Mouse (Mus musculus) cerebellum, adult (tissue): ENCODE measurements around the gene Mtmr3.

Experiments
- ATAC-seq: cut with Nextera tagmentation; 2 replicates; pipeline ENCODE4 v1.9.2; 2017; ENCODE audit warnings: mild to moderate bottlenecking, moderate library complexity, mixed read lengths; ENCODE audit not compliant: insufficient number of reproducible peaks, low FRiP score, low TSS enrichment

Gene Mtmr3

GRCm38 (mm10) chr11:4471734-4472133 lies 122.9 kb downstream of the Mtmr3 start:
- ATAC-seq: no peak

- ATAC-seq: no peak
Measured at GRCm38 (mm10) chr11:4471251-4471650, 123.4 kb downstream of the Mtmr3 start.

- no peak for ATAC-seq
Measured at GRCm38 (mm10) chr11:4469091-4469490, 125.6 kb downstream of the Mtmr3 start.

- no peak for ATAC-seq
Measured at GRCm38 (mm10) chr11:4467436-4467835, 127.2 kb downstream of the Mtmr3 start.

- ATAC-seq: no peak
Measured at GRCm38 (mm10) chr11:4466191-4466590, 128.5 kb downstream of the Mtmr3 start.

GRCm38 (mm10) chr11:4464616-4465015 lies 130.0 kb downstream of the Mtmr3 start:
- ATAC-seq: no peak

GRCm38 (mm10) chr11:4464186-4464585 lies 130.5 kb downstream of the Mtmr3 start:
- ATAC-seq: no peak

- ATAC-seq: no peak
Measured at GRCm38 (mm10) chr11:4462868-4463267, 131.8 kb downstream of the Mtmr3 start.

- no peak for ATAC-seq
Measured at GRCm38 (mm10) chr11:4461154-4461553, 133.5 kb downstream of the Mtmr3 start.

- no peak for ATAC-seq
Measured at GRCm38 (mm10) chr11:4460615-4461014, 134.0 kb downstream of the Mtmr3 start.

GRCm38 (mm10) chr11:4454895-4455535 lies 139.6 kb downstream of the Mtmr3 start:
- ATAC-seq: no peak

- no peak for ATAC-seq
Measured at GRCm38 (mm10) chr11:4452467-4453184, 142.0 kb downstream of the Mtmr3 start.

GRCm38 (mm10) chr11:4451116-4451515 lies 143.5 kb downstream of the Mtmr3 start:
- no peak for ATAC-seq

- ATAC-seq: no peak
Measured at GRCm38 (mm10) chr11:4446195-4446868, 148.3 kb downstream of the Mtmr3 start.

GRCm38 (mm10) chr11:4442280-4442679 lies 152.4 kb downstream of the Mtmr3 start:
- ATAC-seq: no peak

- no peak for ATAC-seq
Measured at GRCm38 (mm10) chr11:4440978-4441377, 153.7 kb downstream of the Mtmr3 start, which contains the start of gene Hormad2. Hormad2 (minus strand) TSS chr11:4441105.

GRCm38 (mm10) chr11:4438211-4438610 lies 156.5 kb downstream of the Mtmr3 start:
- ATAC-seq: no peak

GRCm38 (mm10) chr11:4437318-4437717 lies 157.3 kb downstream of the Mtmr3 start:
- ATAC-seq: no peak

- no peak for ATAC-seq
Measured at GRCm38 (mm10) chr11:4436631-4437030, 158.0 kb downstream of the Mtmr3 start.

- no peak for ATAC-seq
Measured at GRCm38 (mm10) chr11:4434461-4434860, 160.2 kb downstream of the Mtmr3 start.
